32 mouse cellular contexts compared by ENCODE assay signal in genomic region chr13:38962771-38963170, GRCm38 (mm10).
"Had no signal": no experiment of that assay in that cellular context is flagged by ENCODE, and none has a peak within 500 bp of the region (broad histone marks: within the 10 kb centered on the region; RNA-seq: fewer than 3 reads in every experiment).

No protein-coding gene starts in this region.

- H3K27me3 ChIP-seq: limb, embryonic 12.5 days; limb, embryonic 13.5 days; limb, embryonic 15.5 days; liver, embryonic 12.5 days; liver, embryonic 13.5 days; liver, embryonic 15.5 days; lung, embryonic 15.5 days; midbrain, embryonic 12.5 days; midbrain, embryonic 13.5 days; midbrain, embryonic 15.5 days; neural tube, embryonic 12.5 days; neural tube, embryonic 13.5 days had no signal

- H3K36me3 ChIP-seq: limb, embryonic 10.5 days; limb, embryonic 12.5 days; limb, embryonic 13.5 days; limb, embryonic 15.5 days; liver, embryonic 12.5 days; liver, embryonic 13.5 days; liver, embryonic 15.5 days; lung, embryonic 15.5 days; midbrain, embryonic 10.5 days; midbrain, embryonic 12.5 days; midbrain, embryonic 13.5 days; midbrain, embryonic 15.5 days; neural tube, embryonic 12.5 days; neural tube, embryonic 13.5 days had no signal

- H3K27ac ChIP-seq: limb, embryonic 10.5 days; limb, embryonic 12.5 days; limb, embryonic 13.5 days; limb, embryonic 15.5 days; liver, embryonic 12.5 days; liver, embryonic 13.5 days; liver, embryonic 14.5 days; liver, embryonic 15.5 days; lung, embryonic 15.5 days; macrophage; midbrain, embryonic 10.5 days; midbrain, embryonic 12.5 days; midbrain, embryonic 13.5 days; midbrain, embryonic 15.5 days; neural tube, embryonic 12.5 days; neural tube, embryonic 13.5 days had no signal

- ATAC-seq: liver, embryonic 12.5 days; lung, postnatal 0 days; midbrain, embryonic 13.5 days; midbrain, embryonic 15.5 days; midbrain, embryonic 16.5 days had no signal

- H3K9ac ChIP-seq: limb, embryonic 12.5 days; limb, embryonic 13.5 days; limb, embryonic 15.5 days; liver, embryonic 12.5 days; liver, embryonic 13.5 days; liver, embryonic 14.5 days; liver, embryonic 15.5 days; lung, embryonic 14.5 days; lung, embryonic 15.5 days; midbrain, embryonic 12.5 days; midbrain, embryonic 13.5 days; midbrain, embryonic 15.5 days; neural tube, embryonic 12.5 days; neural tube, embryonic 13.5 days had no signal

- H3K9me3 ChIP-seq: limb, embryonic 10.5 days; limb, embryonic 12.5 days; limb, embryonic 13.5 days; limb, embryonic 15.5 days; liver, embryonic 12.5 days; liver, embryonic 13.5 days; liver, embryonic 15.5 days; lung, embryonic 15.5 days; megakaryocyte, embryonic 14.5 days; midbrain, embryonic 10.5 days; midbrain, embryonic 12.5 days; midbrain, embryonic 13.5 days; midbrain, embryonic 15.5 days; neural tube, embryonic 12.5 days; neural tube, embryonic 13.5 days had no signal

- H3K4me2 ChIP-seq: limb, embryonic 12.5 days; limb, embryonic 13.5 days; limb, embryonic 15.5 days; liver, embryonic 11.5 days; liver, embryonic 12.5 days; liver, embryonic 13.5 days; liver, embryonic 15.5 days; lung, embryonic 14.5 days; lung, embryonic 15.5 days; midbrain, embryonic 11.5 days; midbrain, embryonic 12.5 days; midbrain, embryonic 13.5 days; midbrain, embryonic 15.5 days; neural tube, embryonic 12.5 days; neural tube, embryonic 13.5 days had no signal

- DNase-seq: left cerebral cortex, postnatal 4 days; liver; liver, embryonic 13.5 days; lung, adult 18-20 months; lung, adult 2 months; lung, embryonic 14.5 days; lung, postnatal 10 days; lung, postnatal 14 days; lung, postnatal 36 days; lung, postnatal 4 days; midbrain, embryonic 14.5 days had no signal

- H3K4me3 ChIP-seq: limb, embryonic 10.5 days; limb, embryonic 12.5 days; limb, embryonic 13.5 days; limb, embryonic 15.5 days; liver, embryonic 12.5 days; liver, embryonic 13.5 days; liver, embryonic 15.5 days; lung, embryonic 15.5 days; megakaryocyte, embryonic 14.5 days; midbrain, embryonic 10.5 days; midbrain, embryonic 12.5 days; midbrain, embryonic 13.5 days; midbrain, embryonic 15.5 days; myocyte; neural tube, embryonic 12.5 days; neural tube, embryonic 13.5 days had no signal
